Mouse (Mus musculus) embryonic fibroblast, embryonic 13.5 days (primary cell): Measurements from ENCODE around the gene Adat2. TPM values are rescaled to one million over a fixed set of nuclear protein-coding genes. Genes with fewer than 3 reads are reported as not detected.

Source experiments
- H3K27ac ChIP-seq: 2 replicates; pipeline ENCODE4 v1.5.1; 2012; ENCODE audit warnings: low read length, control low read depth, inconsistent platforms; ENCODE audit not compliant: insufficient read depth
- H3K4me1 ChIP-seq: 2 replicates; pipeline ENCODE4 v1.6.1; 2011; ENCODE audit warnings: low read length; ENCODE audit not compliant: control insufficient read depth, insufficient read depth
- H3K4me3 ChIP-seq: 2 replicates; pipeline ENCODE4 v1.5.1; 2011; ENCODE audit warnings: mild to moderate bottlenecking, control low read depth, low read length; ENCODE audit not compliant: insufficient read depth
- CTCF ChIP-seq: IDR thresholded peaks from 2 replicates; pipeline ENCODE4 v1.5.1; 2011; ENCODE audit warnings: mild to moderate bottlenecking, control low read depth, low read length, moderate library complexity, borderline replicate concordance; ENCODE audit not compliant: insufficient read depth
- POLR2A ChIP-seq: IDR thresholded peaks from 2 replicates; pipeline ENCODE4 v1.6.1; 2011; ENCODE audit warnings: low read depth, mild to moderate bottlenecking, control low read depth, low read length, moderate library complexity
- polyA plus RNA-seq: library from polyadenylated mRNA; stranded (reverse); fragments of >200 nt; gene quantifications from 2 replicates; pipeline ENCODE4 v1.2.4, GENCODE M21; 2011; ENCODE audit warnings: low read depth; ENCODE audit not compliant: missing spikeins, insufficient read length

Gene Adat2
- polyA plus RNA-seq, 1 experiment = 7.8 TPM

DNA sequence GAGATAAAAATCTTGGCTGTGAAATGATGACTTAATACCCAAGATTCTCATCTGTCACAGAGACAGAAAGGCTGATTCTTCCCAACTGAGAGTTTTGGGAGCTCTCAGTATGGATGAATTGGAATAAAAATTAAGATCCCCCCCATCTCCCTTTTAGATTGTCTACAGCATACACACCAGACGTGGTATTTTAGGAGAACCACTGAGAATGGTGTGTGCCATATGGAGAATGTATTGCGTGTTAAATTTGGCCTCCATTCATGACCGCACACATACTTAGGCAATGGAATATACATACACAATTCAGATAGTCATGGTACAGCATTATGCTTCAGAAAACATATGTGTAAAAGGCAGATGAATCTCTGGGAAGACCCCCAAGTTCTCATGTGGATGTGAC, 40.8 kb downstream of the Adat2 start:
- H3K4me1 ChIP-seq = peaks cover 4% of the 10 kb centered on the region
- no peak overlapping the region for H3K27ac ChIP-seq
- no peak for TF ChIP-seq CTCF
- TF ChIP-seq POLR2A = no peak
- no peak overlapping the region for H3K4me3 ChIP-seq

DNA sequence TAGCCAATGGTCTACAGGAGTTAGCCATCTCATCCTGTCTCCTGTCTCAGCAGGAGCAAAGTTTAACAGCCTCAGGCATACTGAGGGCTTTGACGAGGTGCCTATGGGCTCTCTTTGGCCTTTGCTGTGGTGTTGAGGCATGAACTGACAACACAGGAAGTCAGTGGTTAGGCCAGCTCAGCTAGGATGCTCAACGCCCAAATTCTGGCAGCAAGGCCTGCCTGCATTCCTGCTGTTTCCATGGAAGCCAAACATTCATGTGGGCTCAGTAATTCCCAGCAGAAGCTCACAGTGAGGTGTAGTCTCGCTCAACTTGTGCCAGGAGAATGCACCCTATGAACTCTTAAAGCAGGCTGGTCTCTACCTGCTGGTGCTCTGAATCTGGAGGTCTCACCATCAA, 43.4 kb downstream of the Adat2 start:
- no peak for TF ChIP-seq POLR2A
- Histone ChIP-seq H3K4me1 (peaks cover 4% of the 10 kb centered on the region), H3K4me3 (no peak overlapping the region), H3K27ac (peak overlapping the region; percentile 78)

DNA sequence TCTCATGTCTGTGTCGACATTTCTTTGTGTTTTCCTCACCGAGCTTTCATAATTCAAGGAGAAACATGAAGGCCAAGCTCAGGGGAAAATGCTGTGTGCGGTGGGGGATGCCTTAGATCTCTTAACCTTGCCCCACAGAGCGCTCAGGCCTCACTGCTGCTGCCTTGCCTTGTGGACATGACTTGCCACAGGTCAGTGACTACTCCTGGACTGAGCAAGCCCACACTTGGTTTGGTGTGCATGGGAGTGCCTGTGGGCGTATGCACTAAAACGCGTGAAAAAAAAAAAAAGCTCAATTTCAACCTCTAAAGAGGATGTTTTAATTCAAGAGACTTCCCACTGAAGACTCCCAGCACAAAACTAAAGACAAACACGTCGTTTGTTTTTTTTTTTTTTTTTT, 44.2 kb downstream of the Adat2 start:
- TF ChIP-seq POLR2A (no peak), CTCF (no peak)
- H3K27ac ChIP-seq = no peak overlapping the region
- peaks cover 4% of the 10 kb centered on the region for H3K4me1 ChIP-seq
- H3K4me3 ChIP-seq = no peak overlapping the region

DNA sequence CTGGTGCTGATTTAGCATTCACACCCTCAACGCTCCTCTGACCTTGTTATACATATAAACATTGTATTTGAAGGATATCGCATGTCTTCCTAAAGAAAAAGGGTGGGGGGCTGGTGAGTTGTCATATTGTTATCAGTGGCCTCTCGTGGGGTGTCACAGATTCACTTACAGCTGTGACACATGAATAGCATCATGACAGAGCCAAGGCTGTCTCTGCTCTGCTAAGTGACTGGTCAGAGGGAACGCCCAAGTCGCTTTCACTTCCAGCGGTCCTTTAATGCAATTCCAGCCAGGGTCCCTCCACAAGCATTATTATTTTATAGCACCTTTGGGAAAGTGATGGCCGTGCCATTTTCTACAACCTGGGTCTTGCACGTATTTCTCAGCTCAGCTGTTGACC, 44.8 kb downstream of the Adat2 start:
- Histone ChIP-seq H3K27ac (no peak overlapping the region), H3K4me1 (peaks cover 4% of the 10 kb centered on the region), H3K4me3 (no peak overlapping the region)
- TF ChIP-seq CTCF = no peak
- TF ChIP-seq POLR2A = no peak

DNA sequence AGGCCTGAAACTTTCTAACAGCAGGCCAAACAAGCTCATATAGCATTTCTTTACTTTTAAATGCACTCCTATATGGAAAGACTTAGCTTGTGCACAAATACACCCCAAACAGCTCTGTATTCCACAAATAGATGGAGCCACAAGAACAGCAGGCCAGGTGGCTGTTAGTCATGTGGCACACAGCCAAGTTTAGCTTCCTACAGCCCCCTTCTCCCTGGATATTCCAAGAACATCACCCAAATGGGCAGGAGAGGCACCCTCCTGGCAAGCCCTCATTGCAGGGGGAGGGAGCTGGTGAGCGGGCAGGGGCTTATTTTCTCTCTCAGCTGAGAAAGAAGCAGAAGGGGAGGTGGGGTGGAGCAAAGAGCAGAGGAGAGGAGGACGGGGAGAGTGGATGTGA, 48.2 kb downstream of the Adat2 start:
- Histone ChIP-seq H3K4me3 (no peak overlapping the region), H3K4me1 (peaks cover 2% of the 10 kb centered on the region; the same call in 1 of the 2 replicates), H3K27ac (no peak overlapping the region)
- TF ChIP-seq CTCF = no peak
- no peak for TF ChIP-seq POLR2A

Other genes with a start within 250 kb of the Adat2 start
- 11.3 and 15.9 TPM in 2 replicates for gene Phactr2, start 78.5 kb upstream of the Adat2 start, polyA plus RNA-seq
- 39.7 and 43.7 TPM in 2 replicates for gene Fuca2, start 53.4 kb upstream of the Adat2 start, polyA plus RNA-seq
- gene Pex3, start 248 bp downstream of the Adat2 start, polyA plus RNA-seq = 24.3 and 25.5 TPM in 2 replicates